Comparison of ENCODE assay signal across 8 mouse cellular contexts in genomic region chr10:127353909-127354895, GRCm38 (mm10). TPM values are rescaled to one million over a fixed set of nuclear protein-coding genes. Genes with fewer than 3 reads are reported as not detected.
DNase-seq lines count a peak whose midpoint lies in the region; ATAC-seq and TF ChIP-seq lines count a peak whose summit lies in the region.
"Had no signal": no experiment of that assay in that cellular context is flagged by ENCODE, and none has a peak within 500 bp of the region (broad histone marks: within the 10 kb centered on the region; RNA-seq: fewer than 3 reads in every experiment).

Gene Inhbe, minus strand, starts transcription at chr10:127354411.

- H3K27me3 ChIP-seq in liver, adult 2 months (ENCODE audit: control insufficient read depth, insufficient read depth, low read length) = no peaks in the 10 kb centered on the region
- H3K27me3 ChIP-seq in thymus, adult 2 months (ENCODE audit: control insufficient read depth, insufficient read depth, low read length) = peaks cover 2% of the 10 kb centered on the region; the same call in 1 of the 2 replicates

- peaks cover 11% of the 10 kb centered on the region; the same call in 1 of the 2 replicates for H3K36me3 ChIP-seq in liver, adult 2 months (ENCODE audit: control insufficient read depth, insufficient read depth, low read length)
- H3K36me3 ChIP-seq in thymus, adult 2 months (ENCODE audit: control insufficient read depth, insufficient read depth, low read length) = no peaks in the 10 kb centered on the region

- no peak within 1 kb of the TSS for H3K4me3 ChIP-seq in liver, adult 2 months (ENCODE audit: insufficient read depth, low read depth, low read length)
- H3K4me3 ChIP-seq in thymus, adult 2 months (ENCODE audit: control insufficient read depth, insufficient read depth, low read length) = no peak within 1 kb of the TSS

- DNase-seq in liver, adult 2 months (ENCODE audit: extremely low read depth, low read depth, low spot score) = peak; percentile 74
- no peak for DNase-seq in liver
- peak; percentile 37 to 63 for DNase-seq in cerebellum, postnatal 14 days
- DNase-seq in heart, adult 9 months (ENCODE audit: low spot score in 2 of 2) = peak; percentile 37 to 55
- no peak for DNase-seq in thymus, adult 2 months

- 60% methylated on average over 18 of the region's 18 CpGs for WGBS in liver, adult 2 months
- WGBS in thymus, adult 2 months = 37% methylated on average over 18 of the region's 18 CpGs

- peak; percentile 89 for TF ChIP-seq CTCF in liver, adult 2 months (IDR thresholded peaks at IDR 0.05; ENCODE audit: low read depth, low read length)
- no peak for TF ChIP-seq CTCF in thymus, adult 2 months (IDR thresholded peaks at IDR 0.05; ENCODE audit: borderline replicate concordance, control insufficient read depth, extremely low read depth, insufficient read depth, low read length, poor library complexity)

- H3K4me1 ChIP-seq in liver, adult 2 months (ENCODE audit: control insufficient read depth, insufficient read depth, low read length) = peaks cover 36% of the 10 kb centered on the region
- peaks cover 10% of the 10 kb centered on the region for H3K4me1 ChIP-seq in thymus, adult 2 months (replicated peaks; ENCODE audit: control insufficient read depth, insufficient read depth, low read length)

- 0 out of 2 replicates have a peak, but pooled peaks have one; percentile 13 for ATAC-seq in monocyte, adult 5-6 weeks (replicated peaks; ENCODE audit: insufficient number of reproducible peaks, low FRiP score, low TSS enrichment, poor library complexity, severe bottlenecking)
- ATAC-seq in megakaryocyte-erythroid progenitor cell, adult 5-6 weeks (replicated peaks; ENCODE audit: low FRiP score, low TSS enrichment, poor library complexity, severe bottlenecking) = no peak

- peaks cover 13% of the 10 kb centered on the region; the same call in 1 of the 2 replicates for H3K79me2 ChIP-seq in liver, adult 2 months (ENCODE audit: control insufficient read depth, insufficient read depth, low read length)

- peak within 1 kb of the TSS; percentile 88 for H3K27ac ChIP-seq in liver, adult 2 months (replicated peaks; ENCODE audit: insufficient read depth, low read depth, low read length)
- H3K27ac ChIP-seq in thymus, adult 2 months (ENCODE audit: control insufficient read depth, insufficient read depth, low read length) = no peak within 1 kb of the TSS

- no peak for TF ChIP-seq POLR2A in liver, adult 2 months (IDR thresholded peaks at IDR 0.05; ENCODE audit: extremely low read depth, insufficient read depth, low read length)
- no peak for TF ChIP-seq POLR2A in thymus, adult 2 months (IDR thresholded peaks at IDR 0.05; ENCODE audit: control insufficient read depth, extremely low read depth, insufficient read depth, low read length, poor library complexity)

- peak within 1 kb of the TSS; percentile 55 for H3K9ac ChIP-seq in liver, adult 2 months (ENCODE audit: low read depth, low read length)

RNA-seq across cellular contexts. Expression of gene Inhbe, which starts in this region (rescaled TPM):
- 4.8 and 7.5 TPM in 2 replicates for total RNA-seq in liver, adult 2 months (2014; rRNA removed)
- polyA plus RNA-seq in liver, adult 2 months (2012; rRNA removed) = 20.8 and 22.6 TPM in 2 replicates
- not detected in 3 replicates for total RNA-seq in monocyte, adult 5-6 weeks (2017)
- 0.04 TPM in 1 of 2 replicates, not detected in the other for polyA plus RNA-seq in thymus, adult 2 months (2012; rRNA removed)
- total RNA-seq in megakaryocyte-erythroid progenitor cell, adult 5-6 weeks (2014; fragmentation: Nextera tagmentation) = not detected in 2 replicates
- total RNA-seq in megakaryocyte-erythroid progenitor cell, adult 5-6 weeks (2017) = not detected in 2 replicates
- polyA plus RNA-seq: spleen, adult 2 months had no signal

Comparison
In these comparisons a context has a peak if more than half of its experiments do, and no peak if none do; other contexts are left out.
1. RNA of gene Inhbe (polyA plus RNA-seq): 20.8 to 22.6 TPM in liver, adult 2 months; 0.04 TPM in thymus, adult 2 months; every median in the first group is over 10 times any median in the second.
2. DNase-seq: peak in liver, adult 2 months (single experiment), cerebellum, postnatal 14 days (2 of 2) and heart, adult 9 months (2 of 2); none in liver (single experiment) and thymus, adult 2 months (single experiment).
3. Peak in ATAC-seq in monocyte, adult 5-6 weeks; RNA of the gene not detected or under 1 TPM.